Mouse (Mus musculus): ENCODE data around the gene Lime1.

Lime1 gene

GRCm38 (mm10) chr2:181391022-181391421, 11.1 kb downstream of the Lime1 start:
- DNase-seq (ENCODE audit: low spot score in 2 of 2), result no peak

DNA sequence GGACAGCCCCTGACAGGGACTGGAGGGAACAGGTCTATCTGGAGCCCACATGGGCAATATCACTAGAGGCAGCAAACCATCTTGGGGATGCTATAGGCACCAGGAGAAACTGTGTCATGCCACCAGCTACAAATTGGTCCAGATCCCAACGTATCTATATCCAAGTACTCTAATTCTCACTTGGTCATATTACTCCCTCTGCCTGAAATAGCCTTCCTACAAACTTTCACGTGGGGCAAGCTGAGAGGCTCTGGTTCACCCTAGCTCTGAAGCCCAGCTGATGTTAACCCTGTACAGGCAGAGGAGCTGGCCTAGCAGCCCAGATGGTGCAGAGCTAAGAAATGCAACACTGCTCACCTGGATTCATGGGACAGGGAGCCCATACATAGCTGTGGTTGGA, 11.7 kb downstream of the Lime1 start:
- DNase-seq (ENCODE audit: low spot score in 2 of 2), result no peak

DNA sequence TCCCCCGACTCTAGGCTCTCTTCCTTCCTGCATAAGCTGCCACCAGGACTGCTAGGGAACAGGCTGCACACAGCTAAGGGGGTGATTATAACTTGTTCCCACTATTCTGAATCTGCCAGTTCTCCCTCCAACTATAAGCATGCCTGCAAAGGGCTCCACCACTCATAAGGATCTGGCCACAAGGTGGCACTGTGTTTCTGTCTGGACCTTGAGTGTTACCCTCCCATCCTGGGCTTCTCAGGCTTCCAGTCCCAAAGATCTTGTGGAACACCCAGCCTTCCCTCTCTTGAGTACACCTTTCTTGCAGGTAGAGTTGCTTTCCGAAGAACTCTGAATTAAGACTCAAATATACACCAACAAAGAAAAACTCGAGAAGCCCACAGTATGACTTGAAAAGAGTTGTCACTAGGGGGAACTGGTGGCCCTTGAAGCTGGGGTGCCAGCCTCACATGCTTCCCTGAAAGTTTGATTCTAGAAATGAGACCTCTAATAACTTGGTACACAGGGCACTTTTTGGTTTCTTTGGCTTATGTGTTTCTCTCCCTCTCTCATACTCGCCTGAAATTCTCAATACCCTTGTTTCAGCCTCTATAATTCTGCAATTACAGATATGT, 12.8 kb downstream of the Lime1 start:
- DNase-seq (ENCODE audit: low spot score in 2 of 2), result peak; percentile 61 to 79

GRCm38 (mm10) chr2:181394086-181394485, 14.2 kb downstream of the Lime1 start:
- no peak for DNase-seq (ENCODE audit: low spot score in 2 of 2)

- DNase-seq (ENCODE audit: low spot score in 2 of 2), result no peak
These were observed 17.4 kb downstream of the Lime1 start for GRCm38 (mm10) chr2:181397207-181397761.

DNA sequence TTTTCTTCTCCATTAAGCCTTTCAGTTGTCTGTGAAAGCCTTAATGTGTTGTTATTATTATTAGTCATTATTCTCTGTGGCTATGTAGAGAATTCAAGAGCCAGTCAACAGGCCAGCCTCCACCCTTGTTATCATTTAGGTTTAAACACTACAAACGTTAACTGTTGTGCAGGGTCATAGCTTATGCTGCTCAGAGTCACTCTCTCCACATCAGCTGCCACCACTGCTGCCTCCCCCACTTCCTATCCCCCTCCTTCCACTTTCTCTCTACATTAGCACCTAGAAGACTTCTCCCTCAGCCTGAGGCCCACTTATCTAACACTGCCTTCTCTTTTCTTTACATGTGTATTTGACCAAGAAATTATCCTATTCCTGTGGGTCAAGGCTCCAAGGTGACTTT, 21.6 kb downstream of the Lime1 start:
- DNase-seq (ENCODE audit: low spot score in 2 of 2), result no peak

- DNase-seq (ENCODE audit: low spot score in 2 of 2), result no peak
These were observed 23.8 kb downstream of the Lime1 start for GRCm38 (mm10) chr2:181403722-181404121.

GRCm38 (mm10) chr2:181409643-181410042, 29.8 kb downstream of the Lime1 start:
- no peak for DNase-seq (ENCODE audit: low spot score in 2 of 2)

DNA sequence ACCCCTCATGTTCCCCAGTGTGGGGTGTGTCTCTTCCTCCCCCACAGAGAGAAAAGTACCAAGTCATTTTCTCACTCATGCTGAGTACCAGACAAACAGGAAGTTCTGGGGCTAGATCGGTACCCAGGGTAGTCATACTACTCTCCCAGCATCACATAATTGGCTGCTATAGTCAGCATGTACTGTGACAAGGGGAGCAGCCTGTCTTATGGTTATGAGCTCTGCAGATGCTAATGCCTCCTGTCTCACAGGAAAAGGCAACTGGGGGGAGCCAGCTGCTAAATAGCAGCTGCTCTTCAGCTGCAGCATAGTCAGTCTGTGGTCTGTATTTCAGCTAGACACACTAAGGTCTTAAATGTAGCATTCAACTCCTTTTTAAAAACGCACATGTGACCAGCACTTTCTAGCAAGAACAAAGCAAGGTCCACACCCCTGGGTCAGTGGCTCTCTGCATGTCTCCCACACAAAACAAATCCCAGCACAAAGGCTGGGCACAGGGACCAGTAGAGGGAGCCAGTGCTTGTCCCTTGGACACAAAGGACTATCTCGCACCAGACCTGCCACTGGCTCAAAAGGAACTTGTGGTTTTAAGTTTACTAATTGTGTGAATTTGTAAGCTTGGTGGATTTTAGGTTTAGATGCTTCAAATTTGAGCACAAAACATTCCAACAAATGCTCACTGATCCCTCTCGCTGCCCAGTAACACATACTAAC, 31.0 kb downstream of the Lime1 start:
- peak in 1 of 2 experiments; percentile 43 for DNase-seq (ENCODE audit: low spot score in 2 of 2)

DNA sequence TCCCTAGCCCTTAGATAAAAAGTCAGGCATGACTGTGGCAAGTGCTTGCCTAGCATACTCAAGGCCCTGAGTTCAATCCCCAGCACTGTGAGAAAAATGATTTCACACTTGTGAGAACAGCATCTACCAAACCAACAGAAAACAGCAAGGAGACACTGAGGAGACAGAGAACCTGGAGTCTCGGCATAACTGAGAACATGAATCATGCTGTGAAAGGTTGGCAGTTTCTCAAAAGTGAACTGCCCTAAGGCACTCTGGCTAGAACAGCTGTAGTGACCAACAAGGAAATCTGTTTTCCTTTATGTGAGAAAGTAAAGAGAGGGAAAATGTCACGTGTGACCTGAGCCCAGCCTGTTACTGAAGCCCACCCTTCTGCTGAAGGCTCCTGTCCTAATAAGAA, 33.3 kb downstream of the Lime1 start:
- no peak for DNase-seq (ENCODE audit: low spot score in 2 of 2)

DNA sequence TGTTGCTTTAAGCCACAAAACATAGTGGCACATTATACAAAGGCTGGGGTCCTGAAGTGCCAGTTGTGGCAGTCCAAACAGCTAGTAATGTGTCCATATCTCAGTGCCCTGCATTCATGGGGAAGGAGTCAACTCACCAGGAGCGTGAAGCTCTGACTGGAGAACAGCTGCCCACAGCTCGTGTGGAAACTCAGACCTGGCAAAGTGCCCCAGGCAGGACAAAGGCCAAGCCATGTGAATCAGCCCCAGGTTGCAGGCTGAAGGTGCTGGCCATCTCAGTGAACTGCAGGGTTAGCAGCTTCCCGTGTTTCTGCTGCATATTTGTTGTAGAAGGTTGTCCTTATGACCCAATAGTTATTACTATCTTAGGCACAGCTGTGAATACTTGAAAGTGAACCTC, 36.1 kb downstream of the Lime1 start:
- no peak for DNase-seq (ENCODE audit: low spot score in 2 of 2)

DNA sequence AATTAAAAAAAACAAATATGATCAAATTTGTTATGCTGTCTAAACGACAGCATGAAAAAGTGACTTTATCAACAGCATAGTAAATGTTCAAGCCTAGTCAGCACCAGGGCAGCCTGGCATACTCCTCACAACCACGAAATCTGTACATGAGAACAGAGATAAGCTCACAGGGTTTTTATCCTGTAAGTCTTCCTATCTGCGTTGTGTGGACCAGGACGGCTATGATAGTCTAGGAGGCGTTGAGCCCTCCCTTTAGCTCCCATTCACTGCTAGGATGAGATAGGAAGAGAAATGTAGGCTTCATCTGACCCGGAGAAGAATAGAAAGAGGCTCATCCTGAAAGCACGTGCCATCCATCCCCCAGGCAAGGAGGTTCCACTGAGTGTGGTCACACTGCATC, 39.5 kb downstream of the Lime1 start:
- no peak for DNase-seq (ENCODE audit: low spot score in 2 of 2)

- DNase-seq (ENCODE audit: low spot score in 2 of 2), result no peak
These were observed 40.5 kb downstream of the Lime1 start for GRCm38 (mm10) chr2:181420426-181420825.

DNA sequence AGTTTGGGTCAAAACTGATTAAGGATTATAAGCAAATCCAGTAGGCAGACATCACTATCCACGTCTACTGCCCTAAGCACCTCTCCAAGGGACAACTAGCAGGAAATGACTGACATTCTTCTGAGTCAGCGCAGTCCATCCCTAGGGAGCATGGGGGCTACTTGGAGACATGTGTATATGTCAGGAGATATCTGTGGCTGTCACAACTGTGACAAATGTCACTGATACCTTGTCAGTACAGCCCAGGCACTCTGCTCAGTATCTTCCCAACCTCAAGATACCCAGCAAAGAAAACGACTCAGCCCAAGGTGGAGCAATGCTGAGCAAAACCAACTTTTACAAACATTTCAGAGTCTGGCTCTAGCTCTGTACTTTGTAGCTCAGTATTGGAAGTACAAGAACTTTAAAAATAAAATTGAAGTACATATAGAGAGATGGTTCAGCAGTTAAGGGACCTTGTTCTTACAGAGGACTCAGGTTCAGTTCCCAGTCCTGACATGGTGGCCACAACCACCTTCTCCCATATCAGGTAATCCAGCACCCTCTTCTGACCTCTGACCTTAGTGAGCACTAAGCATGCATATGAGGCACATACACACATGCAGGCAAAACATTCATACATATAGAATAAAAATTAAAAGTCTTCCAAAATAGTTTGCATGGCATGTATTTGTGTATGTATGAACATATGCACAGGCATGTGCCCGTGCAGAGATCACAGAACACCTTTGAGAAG, 41.2 kb downstream of the Lime1 start:
- DNase-seq (ENCODE audit: low spot score in 2 of 2), result no peak

DNA sequence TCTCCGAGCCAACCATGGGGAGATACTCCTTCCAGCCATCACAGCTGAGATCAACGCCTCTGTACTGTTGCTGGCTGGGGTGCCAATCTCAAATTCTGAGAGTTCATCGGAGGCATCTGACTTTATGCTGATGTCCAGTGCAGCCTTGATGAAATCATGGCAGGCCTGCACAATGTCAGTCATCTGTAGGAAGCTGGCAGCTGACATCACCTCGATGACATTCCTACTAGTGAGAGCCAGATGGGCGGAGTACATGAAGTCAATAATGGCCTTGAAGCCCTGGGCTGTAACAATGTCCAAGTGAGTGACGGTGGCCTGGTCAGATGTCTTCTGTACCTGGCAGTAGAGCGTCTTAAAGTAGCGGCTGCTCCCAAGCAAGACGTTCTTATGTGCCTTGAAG, 44.0 kb downstream of the Lime1 start:
- no peak for DNase-seq (ENCODE audit: low spot score in 2 of 2)
